Mouse (Mus musculus) embryo, embryonic 11 days (tissue): Measurements from ENCODE around the gene Wfdc17.
A peak's percentile ranks its signal among the peaks of the same experiment; 100 is the strongest.

Experiments
- DNase-seq: peaks from one replicate; pipeline ENCODE4 v3.0.0-alpha.2; 2015

Gene Wfdc17

GRCm38 (mm10) chr11:83741841-83742240, 38.0 kb downstream of the Wfdc17 start:
- no peak for DNase-seq

GRCm38 (mm10) chr11:83742731-83743355, 39.1 kb downstream of the Wfdc17 start:
- no peak for DNase-seq

GRCm38 (mm10) chr11:83743525-83743924, 39.7 kb downstream of the Wfdc17 start:
- no peak for DNase-seq

- DNase-seq = no peak
Measured at GRCm38 (mm10) chr11:83746152-83746551, 42.4 kb downstream of the Wfdc17 start.

GRCm38 (mm10) chr11:83746681-83747080, 42.9 kb downstream of the Wfdc17 start, which contains the start of gene Wfdc21:
Wfdc21 (plus strand) TSS chr11:83746940.
- no peak for DNase-seq

GRCm38 (mm10) chr11:83747376-83748265, 43.8 kb downstream of the Wfdc17 start:
- DNase-seq = no peak

GRCm38 (mm10) chr11:83753581-83754181, 49.9 kb downstream of the Wfdc17 start, which contains the start of gene Heatr6:
Heatr6 (plus strand) TSS chr11:83753696.
- peak; percentile 96 for DNase-seq

GRCm38 (mm10) chr11:83754227-83754626, 50.4 kb downstream of the Wfdc17 start:
- DNase-seq = no peak
